Mouse (Mus musculus) c-Kit-positive CD71-positive TER-119-positive erythroid progenitor cells, embryonic 14.5 days (primary cell): ENCODE data around the gene Dnah9.

Source experiments
- DNase-seq: peaks from one replicate; pipeline ENCODE4 v3.0.0-alpha.2; 2013; ENCODE audit warnings: low spot score

Gene Dnah9

DNA sequence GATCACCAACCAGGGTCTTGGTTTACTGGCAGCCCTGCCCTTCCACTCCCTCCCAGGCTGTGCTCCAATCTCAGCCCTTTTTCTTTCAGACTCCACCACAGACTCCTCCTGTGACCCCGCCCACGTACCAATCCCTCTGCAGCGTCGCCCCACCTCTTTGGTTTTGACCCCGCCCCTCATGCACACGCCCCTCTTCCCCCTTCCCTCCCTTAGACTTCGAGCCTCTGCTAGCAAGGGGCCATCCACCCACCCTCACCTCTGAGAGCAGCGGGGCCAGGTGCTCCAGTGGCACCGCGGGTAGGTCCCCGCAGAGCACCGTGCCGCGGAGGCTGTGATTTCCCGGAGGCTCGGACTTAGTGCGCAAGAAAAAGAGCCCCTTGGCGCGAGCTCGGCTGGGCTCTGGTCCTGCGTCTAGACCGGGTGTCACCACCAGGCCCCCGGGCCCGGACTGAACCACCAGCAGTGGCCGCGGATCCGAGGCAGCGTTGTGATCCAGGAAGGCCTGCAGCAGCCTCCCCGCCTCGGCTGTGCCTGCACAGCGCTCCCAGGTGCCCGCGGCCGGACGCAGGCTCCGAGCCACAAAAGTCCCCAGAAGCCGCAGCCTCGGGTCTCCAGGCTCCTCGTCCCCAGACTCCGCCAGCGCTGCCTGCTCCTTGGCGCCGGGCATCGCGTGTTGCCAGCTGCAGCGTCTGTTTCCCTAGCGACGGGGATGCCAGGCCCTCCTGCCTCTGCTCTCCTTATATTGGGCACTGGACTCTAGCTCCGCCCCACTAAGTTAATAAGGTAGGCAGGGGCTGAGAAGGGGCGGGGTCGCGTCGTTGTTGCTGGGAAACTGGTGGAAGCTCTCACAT, at the start of gene Dnah9:
Gene Dnah9, minus strand, starts transcription at position 751 of the 851 bp plus-strand sequence.
- no peak for DNase-seq

DNA sequence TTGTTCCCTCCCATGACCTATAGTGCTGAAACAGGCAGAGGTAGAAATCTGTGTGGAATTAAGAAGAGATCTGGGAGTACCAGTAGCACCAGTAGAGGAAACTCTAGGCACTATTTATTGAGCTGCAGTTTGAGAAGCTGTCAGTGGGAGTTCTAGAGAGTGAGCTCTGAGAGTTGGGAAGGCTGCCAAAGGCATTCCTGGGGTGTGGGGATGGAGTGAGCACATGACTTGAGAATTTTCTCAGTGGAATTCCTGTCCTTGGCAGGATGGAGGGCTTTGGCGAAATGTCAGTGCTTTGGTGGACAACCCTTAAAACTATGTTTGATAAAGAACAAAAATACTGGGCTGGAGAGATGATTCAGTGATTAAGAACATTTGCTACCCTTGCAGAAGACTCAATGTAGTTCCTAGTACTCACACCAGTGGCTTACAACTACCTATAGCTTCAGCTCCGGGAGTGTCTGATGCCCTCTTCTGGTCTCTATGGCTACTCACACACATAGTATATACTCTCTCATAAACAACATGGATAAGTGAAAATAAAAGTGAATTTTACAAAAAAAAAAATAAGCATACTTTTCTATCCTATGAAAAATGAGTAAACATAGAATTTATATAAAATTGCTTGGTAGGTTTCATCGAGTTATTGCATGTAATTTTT, 20.4 kb upstream of the Dnah9 start:
- DNase-seq, result no peak

DNA sequence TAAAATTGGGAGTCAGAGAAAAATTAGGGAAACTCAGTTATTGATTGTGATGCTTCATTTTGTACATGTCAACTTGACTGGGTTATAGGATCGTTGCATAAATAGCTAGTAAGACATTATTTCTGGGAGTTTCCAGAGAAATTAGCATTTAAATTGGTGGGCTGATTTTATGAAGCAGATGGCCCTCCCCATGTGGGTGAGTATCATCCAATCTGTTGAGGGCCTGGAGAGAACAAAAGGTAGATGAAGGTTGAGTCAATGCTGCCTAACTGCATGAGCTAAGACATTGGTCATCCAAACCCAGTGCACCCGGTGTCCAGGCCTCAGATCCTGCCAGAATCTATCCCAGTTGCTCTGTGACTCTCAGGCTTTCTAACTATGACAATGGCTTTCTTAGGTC, 19.8 kb upstream of the Dnah9 start:
- no peak for DNase-seq

DNA sequence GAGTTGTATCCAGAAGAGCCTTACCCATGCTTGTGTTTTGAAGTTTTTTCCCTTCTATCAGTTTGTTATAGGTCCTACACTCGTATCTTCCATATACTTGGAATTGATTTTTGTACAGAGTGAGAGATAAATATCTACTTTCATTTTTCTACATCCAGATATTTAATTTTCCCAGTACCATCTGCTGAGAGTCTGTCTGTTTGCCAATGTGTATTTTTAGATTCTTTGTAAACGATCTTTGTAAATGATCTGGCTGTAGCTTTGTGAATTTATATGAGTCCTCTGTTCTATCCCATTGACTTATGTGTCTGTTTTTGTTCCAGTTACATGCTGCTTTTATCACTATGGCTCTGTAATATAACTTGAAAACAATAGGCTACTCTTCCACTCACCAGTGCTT, 9.4 kb upstream of the Dnah9 start:
- no peak for DNase-seq

DNA sequence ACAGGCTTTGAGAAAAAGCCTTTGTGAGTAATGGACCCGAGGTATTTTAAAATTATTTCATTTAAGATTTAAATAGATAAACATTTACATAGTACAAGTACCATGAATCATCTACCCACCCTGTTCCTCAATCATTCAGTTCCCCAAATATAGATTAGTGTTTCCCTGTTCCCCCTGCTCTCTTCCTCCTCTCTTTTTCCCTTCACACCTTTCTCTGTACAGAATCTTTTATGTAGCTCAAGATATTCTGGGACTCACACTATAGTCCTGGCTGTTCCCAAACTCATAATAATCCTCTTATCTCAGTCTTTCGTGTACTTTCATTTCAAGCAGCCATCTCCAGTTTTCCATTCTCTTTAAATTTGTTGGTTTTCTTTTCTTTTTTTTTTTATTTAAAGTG, 4.3 kb downstream of the Dnah9 start:
- no peak for DNase-seq

DNA sequence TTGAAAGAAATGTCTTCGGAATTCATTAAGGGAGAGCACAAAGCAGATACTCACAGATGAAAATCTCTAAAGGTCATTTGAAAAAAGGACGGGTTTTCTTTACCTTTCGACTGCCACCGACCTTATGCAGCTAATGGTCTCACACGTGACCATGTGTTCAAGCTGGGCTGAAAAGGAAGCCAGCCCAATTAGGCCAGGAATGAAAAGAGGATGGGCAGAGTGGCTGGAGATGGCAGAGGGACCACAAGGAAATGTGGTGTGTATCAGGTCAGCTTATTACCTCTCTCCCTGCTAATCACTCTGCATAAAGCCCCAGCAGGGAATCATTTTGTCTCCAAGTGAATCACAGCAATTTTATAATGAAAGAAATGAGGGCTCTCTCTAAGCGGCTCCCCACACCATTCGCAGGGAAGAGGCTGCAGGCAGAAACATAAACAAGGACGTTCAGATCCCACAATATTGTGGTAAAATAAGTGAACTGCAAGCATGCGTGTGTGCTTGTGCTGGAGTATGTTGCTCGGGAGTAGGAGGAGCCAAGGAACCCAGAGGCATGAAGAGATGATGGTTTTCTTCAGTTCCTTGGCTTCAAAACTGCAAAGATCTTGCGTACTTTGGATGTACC, 27.6 kb downstream of the Dnah9 start:
- no peak for DNase-seq

DNA sequence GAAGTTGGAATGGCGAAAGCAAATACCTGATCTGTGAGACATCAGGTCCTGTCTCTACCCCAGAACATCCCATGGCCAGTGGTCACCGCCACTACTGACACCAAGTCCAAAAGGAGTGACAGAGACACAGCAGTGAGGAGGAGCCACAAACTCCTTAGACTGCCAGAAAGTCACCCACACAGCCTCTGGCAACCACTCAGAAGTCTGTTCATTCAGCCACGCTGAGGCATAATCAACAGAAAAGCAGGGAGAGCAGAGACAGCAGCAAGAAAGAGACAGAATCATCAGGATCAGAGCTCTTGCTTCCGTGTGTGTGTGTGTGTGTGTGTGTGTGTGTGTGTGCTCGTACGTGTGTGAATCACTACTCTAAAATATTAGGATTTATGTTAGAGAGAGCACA, 33.5 kb downstream of the Dnah9 start:
- DNase-seq, result no peak

DNA sequence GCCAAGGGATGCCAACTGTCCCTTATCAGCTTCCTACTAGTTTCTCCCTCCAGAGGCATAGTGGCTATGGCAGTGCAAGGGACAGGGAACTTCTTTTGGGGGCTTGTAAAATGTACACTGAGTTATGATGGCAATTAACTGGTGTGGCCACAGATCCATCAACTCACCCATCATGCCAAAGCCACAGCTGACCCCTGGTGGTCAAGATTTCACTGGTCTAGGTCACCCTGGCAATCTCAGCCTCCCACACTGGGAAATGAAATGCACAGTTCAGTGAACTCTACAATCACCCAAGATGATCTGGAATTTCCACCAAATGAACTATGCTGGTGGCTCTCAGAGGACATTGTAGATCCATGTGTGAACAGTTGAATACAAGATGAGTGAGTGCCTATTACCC, 42.2 kb downstream of the Dnah9 start:
- no peak for DNase-seq

DNA sequence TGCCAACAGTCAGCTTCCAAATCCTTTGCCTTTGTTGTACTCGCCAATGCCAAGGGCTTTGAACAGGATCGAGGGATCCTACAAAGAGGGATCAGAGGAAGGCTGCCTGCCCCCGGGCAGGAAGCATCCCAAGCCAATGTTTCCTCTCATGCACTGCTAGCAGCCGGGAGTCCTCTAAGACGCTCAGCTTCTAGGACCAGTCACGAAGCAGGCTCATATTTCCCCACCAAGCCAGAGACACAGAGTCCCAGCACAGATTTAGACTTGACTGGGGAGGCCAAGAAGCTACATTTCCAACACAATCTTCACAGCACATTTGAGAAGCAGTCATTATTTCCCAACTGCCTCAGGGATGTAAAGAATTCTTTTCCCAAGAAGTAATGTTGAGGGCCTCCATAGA, 43.9 kb downstream of the Dnah9 start:
- no peak for DNase-seq

DNA sequence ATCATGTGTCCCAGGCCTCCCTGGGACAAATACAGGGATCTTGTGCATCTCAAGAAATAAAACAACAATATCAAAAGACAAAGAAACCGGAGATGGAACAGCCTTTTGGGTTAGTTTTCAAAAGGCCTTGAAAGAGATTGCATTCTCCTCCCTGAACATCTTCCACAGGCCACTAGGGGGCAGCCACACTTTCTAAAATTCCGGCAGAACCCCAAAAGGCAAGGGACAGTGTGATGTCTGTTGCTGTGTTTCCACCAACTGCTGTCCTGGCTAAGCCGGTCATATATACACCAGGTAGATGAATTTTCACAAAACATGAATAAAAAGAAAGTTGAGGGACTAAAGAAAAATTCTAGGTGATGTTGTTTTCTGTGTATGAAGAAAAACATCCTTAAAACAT, 46.3 kb downstream of the Dnah9 start:
- peak; percentile 4 for DNase-seq

DNA sequence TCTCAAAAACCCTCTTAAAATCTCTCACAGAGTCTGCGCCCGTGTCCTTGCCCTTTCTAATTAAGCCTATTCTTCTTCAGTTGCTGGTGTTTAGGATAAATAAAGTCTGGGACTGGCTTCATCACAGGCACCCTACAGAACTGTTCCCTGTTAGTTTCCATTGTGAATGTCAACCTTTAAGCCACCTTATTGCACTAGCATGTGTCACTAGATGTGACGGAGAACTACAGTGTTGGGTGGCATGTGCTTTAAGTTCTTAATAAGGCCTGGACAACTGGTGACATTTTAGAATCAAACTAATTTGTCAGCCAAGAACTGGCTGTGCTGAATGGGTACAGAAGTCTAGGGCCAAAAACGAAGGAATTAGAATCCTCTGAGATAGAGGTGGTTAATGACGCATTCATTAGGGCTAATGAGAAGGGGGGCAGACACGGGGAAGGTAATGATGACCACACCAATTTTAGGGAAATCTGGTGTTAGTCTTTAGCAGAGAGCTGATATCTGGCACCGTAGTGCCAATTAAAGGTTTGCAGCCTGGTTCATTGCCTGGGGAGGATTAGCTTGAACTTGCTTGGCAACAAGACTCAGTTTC, 84.6 kb downstream of the Dnah9 start:
- no peak for DNase-seq

DNA sequence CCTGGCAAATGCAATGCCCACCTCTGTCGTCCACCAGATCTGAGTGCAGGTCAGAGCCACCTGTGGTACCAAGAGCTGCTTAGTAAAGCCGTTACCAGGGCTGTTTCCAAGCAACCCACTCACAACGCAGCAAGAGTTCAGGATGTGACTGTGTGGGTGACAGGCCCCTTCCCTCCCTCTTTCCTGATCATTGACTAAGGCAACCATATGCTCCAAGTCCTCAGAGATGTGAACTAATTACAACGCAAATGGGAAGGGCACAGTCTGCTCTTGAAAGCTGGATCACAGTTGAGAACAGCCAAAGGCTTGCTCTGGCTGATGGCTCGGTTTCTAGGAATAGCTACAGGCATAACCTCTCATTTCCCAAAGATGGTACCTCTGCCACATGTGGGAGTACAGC, 95.4 kb downstream of the Dnah9 start:
- DNase-seq, result no peak

DNA sequence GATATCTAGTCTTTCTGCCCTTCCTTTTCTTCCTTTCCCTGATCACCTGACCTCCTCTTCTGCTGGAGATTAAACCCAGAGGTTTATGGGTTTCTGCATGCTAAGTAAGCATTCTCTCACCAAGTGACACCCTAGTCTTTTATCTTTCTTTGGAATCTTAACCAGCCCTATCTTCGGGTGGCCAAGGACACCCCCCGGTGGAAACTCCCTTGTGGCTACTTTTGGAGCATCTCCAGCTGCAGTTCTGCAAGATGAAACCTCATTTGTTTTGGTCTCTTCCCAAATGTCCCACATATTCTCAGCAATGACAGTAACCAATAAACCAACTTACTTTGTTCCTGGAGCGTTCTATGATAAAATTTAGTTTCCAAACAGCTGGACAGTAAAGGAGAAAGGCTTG, 109.4 kb downstream of the Dnah9 start:
- DNase-seq, result no peak

DNA sequence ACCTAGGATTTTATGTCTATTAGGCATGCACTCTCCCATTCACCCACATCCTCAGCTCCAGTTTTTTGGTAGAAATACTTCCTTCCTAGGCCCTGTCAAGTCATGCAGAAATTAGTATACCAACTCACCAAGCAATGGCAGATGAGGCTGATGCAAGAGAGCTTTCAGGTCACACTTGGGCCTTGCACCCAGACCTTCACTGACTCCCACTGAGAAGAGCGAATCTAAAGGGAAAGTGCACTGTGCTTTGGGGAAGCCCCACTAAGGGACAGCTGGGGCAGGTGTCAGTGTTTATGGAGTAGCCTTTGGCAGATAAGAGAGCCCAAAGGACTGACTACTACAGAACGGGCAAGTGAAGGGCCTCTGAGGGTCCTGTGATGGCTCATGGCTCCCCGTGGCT, 117.1 kb downstream of the Dnah9 start:
- no peak for DNase-seq

DNA sequence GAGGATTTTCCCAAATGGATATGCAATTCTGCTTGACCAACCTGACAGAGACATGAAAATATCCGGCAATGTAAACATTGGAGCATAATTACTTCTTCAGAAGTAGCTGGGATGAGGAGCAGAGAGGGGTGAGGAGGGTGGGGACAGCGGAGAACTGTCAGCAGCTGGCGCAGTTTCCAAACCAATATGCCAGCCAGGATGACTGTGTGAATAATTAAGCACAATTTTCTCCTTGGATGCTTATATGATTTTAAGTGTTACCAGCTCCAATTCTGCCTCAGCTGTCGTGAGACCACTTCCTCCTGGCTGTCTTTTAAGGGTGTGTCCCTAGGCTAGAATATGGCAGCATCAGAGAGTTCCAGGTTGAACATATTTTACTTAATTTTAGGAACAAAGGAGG, 119.2 kb downstream of the Dnah9 start:
- DNase-seq, result no peak

DNA sequence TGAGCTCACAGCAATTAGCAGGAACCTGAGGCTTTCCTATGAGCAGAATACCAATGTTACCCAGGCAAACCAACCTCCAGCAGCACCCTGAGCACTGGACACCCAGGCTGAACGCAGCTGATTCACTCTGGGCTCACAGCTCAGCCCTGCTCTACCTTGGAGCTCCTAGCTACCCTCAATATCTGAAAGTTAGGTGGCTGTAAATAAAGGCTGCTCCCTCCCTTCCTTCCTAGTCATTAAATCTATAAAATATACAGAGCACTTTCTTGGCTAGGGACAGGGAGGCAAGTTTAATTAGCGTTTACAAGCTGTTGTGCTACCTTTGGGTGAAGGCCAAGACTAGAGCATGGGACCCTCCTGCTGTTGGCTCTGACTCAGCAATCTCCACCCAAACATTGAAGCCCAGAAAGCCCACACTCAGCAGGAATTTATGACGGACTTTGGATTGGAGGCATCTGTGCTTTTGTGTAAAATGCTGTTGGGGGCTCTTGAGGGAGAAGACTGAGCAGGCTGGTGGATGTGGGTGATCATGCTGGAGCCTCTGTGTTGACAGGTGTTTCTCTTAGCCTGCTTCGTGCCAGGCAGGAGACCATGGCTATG, 121.7 kb downstream of the Dnah9 start:
- DNase-seq, result no peak

DNA sequence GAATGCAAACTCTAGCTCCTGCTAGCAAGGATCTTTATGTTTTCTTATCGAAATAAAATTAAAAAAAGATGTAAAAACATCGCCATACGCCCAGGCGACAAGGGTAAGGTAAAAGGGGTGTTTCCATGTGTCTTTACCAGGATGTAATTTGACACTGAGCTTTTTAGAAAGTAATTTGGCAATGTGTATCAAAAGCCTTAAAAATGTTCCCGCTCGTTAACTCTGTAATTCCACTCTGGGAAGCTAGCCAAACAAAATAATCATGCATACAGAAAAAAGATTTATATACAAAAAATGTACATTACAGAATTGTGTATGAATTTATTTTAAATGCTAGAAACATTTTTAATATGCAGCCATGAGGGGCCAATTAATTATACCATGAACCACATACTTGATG, 124.7 kb downstream of the Dnah9 start:
- DNase-seq, result no peak

DNA sequence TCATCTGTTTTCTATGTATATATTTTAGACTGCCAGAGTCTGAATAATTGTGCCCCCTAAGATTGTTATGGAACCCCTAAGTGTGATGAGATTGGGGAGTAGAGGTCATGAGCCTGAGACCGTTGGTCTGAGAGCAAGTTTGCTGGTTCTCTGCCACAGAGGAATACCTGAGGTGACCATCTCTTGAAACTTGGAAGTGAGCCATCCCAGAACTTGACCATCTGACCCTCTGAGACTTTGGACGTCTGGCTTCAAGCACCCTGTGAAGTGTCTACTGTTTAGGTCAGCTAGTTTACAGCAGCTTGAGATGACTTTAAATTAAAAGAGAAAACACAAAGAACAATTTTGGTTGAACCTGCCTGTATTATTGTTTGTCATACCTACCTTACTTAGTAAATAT, 125.8 kb downstream of the Dnah9 start:
- no peak for DNase-seq

DNA sequence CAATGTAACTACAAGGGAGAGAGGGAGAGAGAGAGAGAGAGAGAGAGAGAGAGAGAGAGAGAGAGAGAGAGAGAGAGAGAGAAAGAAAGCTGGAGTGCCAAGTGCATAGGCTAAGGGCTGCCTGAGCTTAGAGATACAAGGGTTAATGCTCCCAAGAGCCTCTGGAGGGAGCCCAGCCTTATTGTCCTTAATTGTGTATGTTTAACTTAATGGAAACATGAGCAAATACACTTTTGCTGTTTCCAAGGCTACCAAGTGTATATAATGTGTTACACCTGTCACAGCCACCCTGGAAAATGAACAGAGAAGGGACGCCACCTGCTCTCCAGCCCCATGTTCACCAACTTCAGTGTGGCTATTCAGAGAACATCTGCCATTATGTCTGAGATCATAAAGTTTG, 142.6 kb downstream of the Dnah9 start:
- no peak for DNase-seq

DNA sequence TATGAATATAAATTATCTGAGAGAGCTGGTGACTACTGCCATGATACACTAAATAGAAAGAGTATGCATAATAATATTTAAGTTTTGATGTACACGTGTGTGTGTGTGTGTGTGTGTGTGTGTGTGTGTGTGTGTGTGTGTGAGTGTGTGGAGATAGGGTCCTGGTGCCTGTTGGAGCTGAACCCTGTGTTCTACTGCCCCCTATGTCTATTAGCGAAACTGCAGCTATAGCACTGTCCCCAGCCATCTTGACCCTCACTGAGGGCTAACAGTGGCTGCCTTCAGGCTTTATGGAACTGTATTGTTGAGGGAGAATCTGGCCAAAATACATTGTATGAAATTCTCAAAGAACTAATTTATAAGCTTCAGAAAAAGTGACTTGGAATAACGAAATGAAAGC, 192.5 kb downstream of the Dnah9 start:
- no peak for DNase-seq

DNA sequence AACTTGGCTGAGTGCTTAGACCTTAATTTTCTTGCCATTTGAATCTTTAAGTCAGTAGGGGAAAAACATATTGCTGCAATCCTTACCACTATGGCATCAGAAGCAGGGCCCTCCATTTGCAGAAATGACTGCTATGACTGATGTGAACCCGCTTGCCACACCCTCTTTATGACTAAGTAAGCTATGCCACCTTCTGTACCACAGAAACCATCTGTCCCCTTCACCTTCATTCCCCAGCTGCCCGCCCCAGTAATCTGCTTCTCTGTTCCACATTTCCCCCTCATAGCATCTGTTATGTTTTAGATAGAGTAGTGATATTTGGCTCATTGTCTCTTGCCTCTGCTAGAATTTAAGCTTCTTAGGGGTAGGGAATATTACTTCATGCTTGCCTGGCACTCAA, 237.6 kb downstream of the Dnah9 start:
- DNase-seq, result no peak

DNA sequence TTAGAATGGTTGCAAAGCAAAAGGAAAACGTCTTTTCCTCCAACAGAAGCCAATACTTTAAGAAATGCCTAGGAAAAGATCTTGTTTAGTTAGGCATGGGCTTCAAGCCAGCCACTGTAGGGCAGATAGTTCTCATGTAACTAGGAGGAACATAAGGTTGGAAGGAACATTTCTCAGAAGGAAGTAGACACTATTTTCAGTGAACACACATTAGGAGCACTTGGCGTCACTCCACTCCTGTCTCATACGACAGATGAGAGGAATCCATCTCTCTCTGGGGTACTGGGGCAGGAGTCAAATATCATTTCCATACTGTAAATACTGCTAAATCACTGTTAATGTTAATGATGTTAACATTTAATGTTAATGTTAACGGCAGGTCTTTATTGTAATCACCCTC, 238.0 kb downstream of the Dnah9 start:
- DNase-seq, result no peak

DNA sequence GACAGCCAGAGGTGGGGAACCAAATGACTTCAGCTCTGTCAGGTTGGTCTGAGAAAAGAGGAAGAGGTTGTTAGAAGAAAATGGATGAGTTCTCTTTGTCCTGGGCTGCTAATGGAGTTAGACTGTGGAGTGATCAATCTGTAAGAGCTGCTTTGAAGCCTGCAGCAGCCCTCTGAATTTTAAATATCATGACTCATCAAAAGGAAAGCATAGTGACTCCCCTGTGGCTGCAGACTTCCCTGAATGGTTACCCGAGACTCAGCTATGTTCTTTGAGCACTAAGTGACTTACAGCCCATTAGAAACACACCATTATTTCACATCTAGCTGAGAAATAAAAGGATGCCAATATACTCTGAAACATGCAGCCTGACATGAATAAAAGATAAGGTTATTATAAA, 240.4 kb downstream of the Dnah9 start:
- DNase-seq, result no peak
